Mouse (Mus musculus) heart, embryonic 11.5 days (tissue): ENCODE results near the gene Mlxip. TPM values are rescaled to one million over a fixed set of nuclear protein-coding genes. Genes with fewer than 3 reads are reported as not detected.

Source experiments
- ATAC-seq: fragments of 200-750 bp; cut with Nextera tagmentation; replicated peaks from 2 replicates; pipeline ENCODE4 v1.8.0; 2017; ENCODE audit warnings: moderate library complexity; ENCODE audit not compliant: insufficient number of reproducible peaks, low FRiP score, low TSS enrichment
- H3K27ac ChIP-seq: fragments of 300-500 bp; sonication (generic); 2 replicates; pipeline ENCODE4 v1.5.1; 2014; ENCODE audit warnings: mild to moderate bottlenecking, low read depth, low read length
- H3K27me3 ChIP-seq: fragments of 300-500 bp; sonication (generic); 2 replicates; pipeline ENCODE4 v1.6.1; 2014; ENCODE audit warnings: mild to moderate bottlenecking, low read length, mixed read lengths; ENCODE audit not compliant: control insufficient read depth, insufficient read depth
- H3K36me3 ChIP-seq: fragments of 300-500 bp; sonication (generic); 2 replicates; pipeline ENCODE4 v1.6.1; 2014; ENCODE audit warnings: mild to moderate bottlenecking, low read length, moderate library complexity, mixed read lengths; ENCODE audit not compliant: control insufficient read depth, insufficient read depth
- H3K4me1 ChIP-seq: fragments of 300-500 bp; sonication (generic); 2 replicates; pipeline ENCODE4 v1.6.1; 2014; ENCODE audit warnings: low read length; ENCODE audit not compliant: control insufficient read depth, insufficient read depth
- H3K4me2 ChIP-seq: fragments of 300-500 bp; sonication (generic); 2 replicates; pipeline ENCODE4 v1.6.1; 2014; ENCODE audit warnings: mild to moderate bottlenecking, moderate library complexity
- H3K4me3 ChIP-seq: fragments of 300-500 bp; sonication (generic); 2 replicates; pipeline ENCODE4 v1.5.1; 2014; ENCODE audit warnings: low read depth, low read length
- H3K9ac ChIP-seq: fragments of 300-500 bp; sonication (generic); 2 replicates; pipeline ENCODE4 v1.6.1; 2014; ENCODE audit warnings: mild to moderate bottlenecking, low read depth, low read length, moderate library complexity
- H3K9me3 ChIP-seq: fragments of 300-500 bp; sonication (generic); replicated peaks from 2 replicates; pipeline ENCODE4 v1.6.1; 2016; ENCODE audit warnings: low read length; ENCODE audit not compliant: control insufficient read depth
- WGBS: fragments of 180-500 bp; shearing (Covaris S2); extraction: QIAGEN DNeasy Blood & Tissue Kit; methylation state at CpG from one replicate; pipeline ENCODE4 v1.1.7; 2014; ENCODE audit not compliant: insufficient replicate concordance; 5-methylcytosine and 5-hydroxymethylcytosine counted together
- polyA plus RNA-seq: library from polyadenylated mRNA; unstranded; fragments of >200 nt; fragmentation: Nextera tagmentation; extraction: Ambion mirVana; gene quantifications from 2 replicates; pipeline ENCODE4 v1.2.1, GENCODE M21; 2014

The Mlxip gene
- polyA plus RNA-seq, 1 experiment from 2014 or later: 15.2 TPM

- Histone ChIP-seq H3K9ac (no peak overlapping the region), H3K9me3 (no peaks in the 10 kb centered on the region), H3K36me3 (peaks cover 18% of the 10 kb centered on the region), H3K4me1 (no peaks in the 10 kb centered on the region), H3K4me2 (no peak overlapping the region), H3K27ac (no peak overlapping the region), H3K27me3 (no peaks in the 10 kb centered on the region), H3K4me3 (no peak overlapping the region)
- WGBS: 80% methylated on average over 5 of the region's 5 CpGs
- ATAC-seq: no peak
Measured at GRCm38 (mm10) chr5:123444849-123445334, 50.3 kb downstream of the Mlxip start.

- Histone ChIP-seq H3K27me3 (no peaks in the 10 kb centered on the region), H3K4me2 (no peak overlapping the region), H3K4me1 (no peaks in the 10 kb centered on the region), H3K9ac (no peak overlapping the region), H3K27ac (no peak overlapping the region), H3K9me3 (no peaks in the 10 kb centered on the region), H3K36me3 (peaks cover 28% of the 10 kb centered on the region), H3K4me3 (no peak overlapping the region)
- 83% methylated on average over 7 of the region's 7 CpGs for WGBS
- ATAC-seq: no peak
Measured at GRCm38 (mm10) chr5:123451886-123452285, 57.3 kb downstream of the Mlxip start.

GRCm38 (mm10) chr5:123461420-123461819 is 66.8 kb downstream of the Mlxip start:
- Histone ChIP-seq H3K4me1 (no peaks in the 10 kb centered on the region), H3K4me3 (no peak overlapping the region), H3K27ac (no peak overlapping the region), H3K9me3 (no peaks in the 10 kb centered on the region), H3K4me2 (no peak overlapping the region), H3K27me3 (no peaks in the 10 kb centered on the region), H3K36me3 (no peaks in the 10 kb centered on the region; the same call in 1 of the 2 replicates), H3K9ac (no peak overlapping the region)
- 31% methylated on average over 5 of the region's 5 CpGs for WGBS
- no peak for ATAC-seq

- no peak for ATAC-seq
Measured at GRCm38 (mm10) chr5:123464638-123465037, 70.0 kb downstream of the Mlxip start.

GRCm38 (mm10) chr5:123470784-123471400 is 76.3 kb downstream of the Mlxip start:
- no peak overlapping the region for H3K9ac ChIP-seq
- ATAC-seq: no peak
- no peaks in the 10 kb centered on the region for H3K27me3 ChIP-seq
- peak overlapping the region; percentile 13; the same call in 1 of the 2 replicates for H3K4me3 ChIP-seq
- no peaks in the 10 kb centered on the region for H3K36me3 ChIP-seq
- H3K27ac ChIP-seq: peak overlapping the region; percentile 43; the same call in 1 of the 2 replicates
- H3K4me1 ChIP-seq: peaks cover 5% of the 10 kb centered on the region; the same call in 1 of the 2 replicates
- 11% methylated on average over 10 of the region's 10 CpGs for WGBS
- no peaks in the 10 kb centered on the region for H3K9me3 ChIP-seq
- H3K4me2 ChIP-seq: peak overlapping the region; percentile 58

More at GRCm38 (mm10) chr5:123464638-123465037, 70.0 kb downstream of the Mlxip start:
- H3K4me2 ChIP-seq: no peak overlapping the region
- H3K4me3 ChIP-seq: no peak overlapping the region
- H3K27ac ChIP-seq: no peak overlapping the region
- no peaks in the 10 kb centered on the region for H3K27me3 ChIP-seq
- H3K9ac ChIP-seq: no peak overlapping the region
- H3K9me3 ChIP-seq: no peaks in the 10 kb centered on the region
- H3K36me3 ChIP-seq: no peaks in the 10 kb centered on the region
- 76% methylated on average over 1 of the region's 1 CpGs for WGBS
- no peaks in the 10 kb centered on the region for H3K4me1 ChIP-seq

GRCm38 (mm10) chr5:123473817-123474216 is 79.2 kb downstream of the Mlxip start:
- no peak for ATAC-seq
- Histone ChIP-seq H3K27me3 (no peaks in the 10 kb centered on the region), H3K27ac (no peak overlapping the region), H3K4me1 (peaks cover 5% of the 10 kb centered on the region; the same call in 1 of the 2 replicates), H3K4me2 (no peak overlapping the region), H3K4me3 (no peak overlapping the region), H3K9me3 (no peaks in the 10 kb centered on the region), H3K9ac (no peak overlapping the region), H3K36me3 (no peaks in the 10 kb centered on the region)
- 82% methylated on average over 5 of the region's 5 CpGs for WGBS

GRCm38 (mm10) chr5:123487659-123488395 is 93.2 kb downstream of the Mlxip start:
- H3K9ac ChIP-seq: no peak overlapping the region
- no peak overlapping the region for H3K27ac ChIP-seq
- peaks cover 4% of the 10 kb centered on the region for H3K4me1 ChIP-seq
- no peaks in the 10 kb centered on the region for H3K27me3 ChIP-seq
- ATAC-seq: no peak
- 73% methylated on average over 11 of the region's 11 CpGs for WGBS
- H3K9me3 ChIP-seq: no peaks in the 10 kb centered on the region
- H3K36me3 ChIP-seq: no peaks in the 10 kb centered on the region
- H3K4me3 ChIP-seq: no peak overlapping the region
- no peak overlapping the region for H3K4me2 ChIP-seq

- H3K36me3 ChIP-seq: no peaks in the 10 kb centered on the region
- peak within 1 kb of the TSS; percentile 58 for H3K4me2 ChIP-seq
- no peaks in the 10 kb centered on the region for H3K9me3 ChIP-seq
- no peaks in the 10 kb centered on the region for H3K27me3 ChIP-seq
- 9% methylated on average over 25 of the region's 25 CpGs for WGBS
- H3K4me3 ChIP-seq: peak within 1 kb of the TSS; percentile 20
- ATAC-seq: peak; percentile 63; the same call in 1 of the 2 replicates
- H3K27ac ChIP-seq: no peak within 1 kb of the TSS
- H3K4me1 ChIP-seq: peaks cover 4% of the 10 kb centered on the region
- no peak within 1 kb of the TSS for H3K9ac ChIP-seq
Measured at GRCm38 (mm10) chr5:123489112-123489785, 94.7 kb downstream of the Mlxip start, which contains the start of the genes Lrrc43 and Il31. Gene Lrrc43, plus strand, starts transcription at chr5:123489305. Gene Il31, minus strand, starts transcription at chr5:123489489.
